Mouse (Mus musculus) CH12.LX (cell line): ENCODE results near the gene Abhd6. TPM values are rescaled to one million over a fixed set of nuclear protein-coding genes. Genes with fewer than 3 reads are reported as not detected.
A peak's percentile ranks its signal among the peaks of the same experiment; 100 is the strongest.

Source experiments
- DNase-seq: peaks from one replicate; pipeline ENCODE4 v3.0.0-alpha.2; 2013; ENCODE audit errors: extremely low read depth
- H3K27ac ChIP-seq: 2 replicates; pipeline ENCODE4 v1.5.1; 2012; ENCODE audit warnings: low read depth, mild to moderate bottlenecking, control low read depth, moderate library complexity; ENCODE audit not compliant: insufficient read depth
- H3K27me3 ChIP-seq: replicated peaks from 2 replicates; pipeline ENCODE3; 2012; ENCODE audit warnings: inconsistent platforms
- H3K36me3 ChIP-seq, 2 experiments: replicated peaks in 1 of 2; 2 replicates each; pipeline versions ENCODE3 to v1.6.1; 2012; ENCODE audit warnings: inconsistent platforms in 1 of 2, low read length in 1 of 2, mild to moderate bottlenecking in 1 of 2, mixed read lengths in 1 of 2, moderate library complexity in 1 of 2; ENCODE audit not compliant: control insufficient read depth in 1 of 2, insufficient read depth in 1 of 2
- H3K4me1 ChIP-seq, 2 experiments: 2 replicates each; pipeline ENCODE4 v1.6.1; 2012; ENCODE audit warnings: inconsistent platforms in 1 of 2, moderate library complexity in 1 of 2; ENCODE audit not compliant: insufficient read depth in 2 of 2, control insufficient read depth in 1 of 2
- H3K4me2 ChIP-seq: 2 replicates; pipeline ENCODE4 v1.6.1; 2012; ENCODE audit warnings: low read depth, mild to moderate bottlenecking, control low read depth; ENCODE audit not compliant: poor library complexity, insufficient read depth, severe bottlenecking
- H3K4me3 ChIP-seq, 3 experiments: fragments of 150-350 bp in 1 of 3; sonication (generic) in 1 of 3; replicated peaks in 1 of 3; 2 replicates each; pipeline versions ENCODE3 to v1.5.1; 2011 to 2012; ENCODE audit warnings: low read depth in 2 of 3, low read length in 2 of 3, mild to moderate bottlenecking in 2 of 3, moderate library complexity in 2 of 3, control low read depth in 1 of 3, improper control_type of control experiment in 1 of 3, inconsistent platforms in 1 of 3, mixed read lengths in 1 of 3; ENCODE audit not compliant: poor library complexity in 1 of 3
- H3K79me2 ChIP-seq: replicated peaks from 2 replicates; pipeline ENCODE4 v1.6.1; 2012; ENCODE audit warnings: mild to moderate bottlenecking, moderate library complexity; ENCODE audit not compliant: control insufficient read depth, poor library complexity, insufficient read depth, severe bottlenecking; ENCODE audit errors: extremely low read depth
- H3K9ac ChIP-seq: 2 replicates; pipeline ENCODE4 v1.6.1; 2012; ENCODE audit warnings: low read depth, mild to moderate bottlenecking, control low read depth, moderate library complexity; ENCODE audit not compliant: insufficient read depth
- H3K9me3 ChIP-seq: replicated peaks from 2 replicates; pipeline ENCODE3; 2012; ENCODE audit warnings: low read length, inconsistent platforms, mixed read lengths
- CHD1 ChIP-seq: IDR thresholded peaks from 2 replicates; pipeline ENCODE4 v1.6.1; 2012; ENCODE audit warnings: low read depth, low read length, improper control_type of control experiment, inconsistent platforms
- CTCF ChIP-seq, 2 experiments: IDR thresholded peaks in 1 of 2; conservative IDR thresholded peaks in 1 of 2; 2 replicates each; pipeline ENCODE4 v1.5.1; 2011 to 2012; ENCODE audit warnings: low read depth in 2 of 2, low read length in 2 of 2, improper control_type of control experiment in 1 of 2, inconsistent platforms in 1 of 2, mild to moderate bottlenecking in 1 of 2, moderate library complexity in 1 of 2
- E2F4 ChIP-seq: IDR thresholded peaks from 2 replicates; pipeline ENCODE4 v1.6.1; 2011; ENCODE audit warnings: low read depth, low read length, improper control_type of control experiment; ENCODE audit not compliant: insufficient replicate concordance
- EP300 ChIP-seq: IDR thresholded peaks from 2 replicates; pipeline ENCODE4 v1.6.1; 2011; ENCODE audit warnings: low read length, improper control_type of control experiment
- ETS1 ChIP-seq: conservative IDR thresholded peaks from 2 replicates; pipeline ENCODE4 v1.6.1; 2012; ENCODE audit warnings: low read depth, mild to moderate bottlenecking, inconsistent platforms, low read length, improper control_type of control experiment, moderate library complexity
- GABPA ChIP-seq: IDR thresholded peaks from 2 replicates; pipeline ENCODE4 v1.6.1; 2012; ENCODE audit warnings: low read depth, low read length, improper control_type of control experiment, inconsistent platforms; ENCODE audit not compliant: insufficient replicate concordance
- HCFC1 ChIP-seq: IDR thresholded peaks from 2 replicates; pipeline ENCODE4 v1.6.1; 2012; ENCODE audit warnings: low read depth, mild to moderate bottlenecking, inconsistent platforms, low read length, improper control_type of control experiment
- IRF4 ChIP-seq: IDR thresholded peaks from 2 replicates; pipeline ENCODE4 v1.6.1; 2014; ENCODE audit warnings: low read depth, mild to moderate bottlenecking, inconsistent platforms, low read length, improper control_type of control experiment
- JUND ChIP-seq: conservative IDR thresholded peaks from 2 replicates; pipeline ENCODE4 v1.6.1; 2011; ENCODE audit warnings: low read depth, low read length, improper control_type of control experiment
- KAT2A ChIP-seq: IDR thresholded peaks from 2 replicates; pipeline ENCODE4 v1.6.1; 2012; ENCODE audit warnings: low read length, improper control_type of control experiment, inconsistent platforms; ENCODE audit not compliant: insufficient replicate concordance
- MAFK ChIP-seq: IDR thresholded peaks from 2 replicates; pipeline ENCODE4 v1.6.1; 2011; ENCODE audit warnings: low read length, improper control_type of control experiment; ENCODE audit not compliant: insufficient replicate concordance
- MAX ChIP-seq: IDR thresholded peaks from 2 replicates; pipeline ENCODE4 v1.6.1; 2011; ENCODE audit warnings: low read length, improper control_type of control experiment
- MAZ ChIP-seq: IDR thresholded peaks from 2 replicates; pipeline ENCODE4 v1.6.1; 2012; ENCODE audit warnings: low read depth, mild to moderate bottlenecking, inconsistent platforms, low read length, improper control_type of control experiment, moderate library complexity
- MEF2A ChIP-seq: IDR thresholded peaks from 2 replicates; pipeline ENCODE4 v1.6.1; 2014; ENCODE audit warnings: low read depth, mild to moderate bottlenecking, inconsistent platforms, low read length, improper control_type of control experiment, borderline replicate concordance
- MXI1 ChIP-seq: IDR thresholded peaks from 2 replicates; pipeline ENCODE4 v1.6.1; 2011; ENCODE audit warnings: mild to moderate bottlenecking, low read depth, low read length, improper control_type of control experiment
- POLR2AphosphoS2 ChIP-seq: IDR thresholded peaks from 2 replicates; pipeline ENCODE4 v1.6.1; 2011; ENCODE audit warnings: low read depth, low read length, improper control_type of control experiment
- RAD21 ChIP-seq: IDR thresholded peaks from 2 replicates; pipeline ENCODE4 v1.6.1; 2011; ENCODE audit warnings: low read depth, mild to moderate bottlenecking, low read length, improper control_type of control experiment, moderate library complexity
- SIN3A ChIP-seq: IDR thresholded peaks from 2 replicates; pipeline ENCODE4 v1.6.1; 2012; ENCODE audit warnings: low read length, improper control_type of control experiment, inconsistent platforms
- TCF12 ChIP-seq: IDR thresholded peaks from 2 replicates; pipeline ENCODE4 v1.6.1; 2014; ENCODE audit warnings: low read depth, mild to moderate bottlenecking, inconsistent platforms, low read length, improper control_type of control experiment
- USF1 ChIP-seq: IDR thresholded peaks from 2 replicates; pipeline ENCODE4 v1.6.1; 2014; ENCODE audit warnings: low read depth, mild to moderate bottlenecking, inconsistent platforms, low read length, improper control_type of control experiment
- USF2 ChIP-seq: conservative IDR thresholded peaks from 2 replicates; pipeline ENCODE4 v1.6.1; 2011; ENCODE audit warnings: low read depth, low read length, improper control_type of control experiment
- ZKSCAN1 ChIP-seq: IDR thresholded peaks from 2 replicates; pipeline ENCODE4 v1.6.1; 2012; ENCODE audit warnings: low read depth, inconsistent platforms, low read length, improper control_type of control experiment, borderline replicate concordance
- ZMIZ1 ChIP-seq: IDR thresholded peaks from 2 replicates; pipeline ENCODE4 v1.6.1; 2012; ENCODE audit warnings: low read depth, mild to moderate bottlenecking, inconsistent platforms, low read length, improper control_type of control experiment
- ZNF384 ChIP-seq: IDR thresholded peaks from 2 replicates; pipeline ENCODE4 v1.6.1; 2012; ENCODE audit warnings: low read depth, low read length, improper control_type of control experiment, inconsistent platforms
- dilution Hi-C: fragments of 300-500 bp; cut with MboI; formaldehyde crosslinking; loops from 2 replicates; pipeline ENCODE4 v1.14.3; 2020; ENCODE audit warnings: low sequenced_read_pairs; ENCODE audit not compliant: extremely low pct_unique_long_range_greater_than_20kb, extremely low pct_ligation_motif_present
- in situ Hi-C: fragments of 300-500 bp; cut with MboI; formaldehyde crosslinking; loops from 3 replicates; pipeline ENCODE4 v1.14.3; 2019; ENCODE audit warnings: low sequenced_read_pairs, low pct_ligation_motif_present, low pct_unique_long_range_greater_than_20kb, mixed read lengths
- polyA plus RNA-seq: library from polyadenylated mRNA; unstranded; fragments of >175 nt; gene quantifications from 2 replicates; pipeline ENCODE4 v1.2.1, GENCODE M21; 2012; ENCODE audit warnings: low read depth; ENCODE audit not compliant: insufficient read length
- total RNA-seq, 2 experiments: library from RNA; depleted of rRNA; stranded (reverse); fragments of 300-350 nt in 1 of 2; fragments of >200 nt in 1 of 2; gene quantifications; 2 replicates each; pipeline ENCODE4 v1.2.3; 2012 to 2014

Gene Abhd6
- total and polyA plus RNA-seq, 3 experiments = 31.9 to 55.9 (median 36.0) TPM

DNA sequence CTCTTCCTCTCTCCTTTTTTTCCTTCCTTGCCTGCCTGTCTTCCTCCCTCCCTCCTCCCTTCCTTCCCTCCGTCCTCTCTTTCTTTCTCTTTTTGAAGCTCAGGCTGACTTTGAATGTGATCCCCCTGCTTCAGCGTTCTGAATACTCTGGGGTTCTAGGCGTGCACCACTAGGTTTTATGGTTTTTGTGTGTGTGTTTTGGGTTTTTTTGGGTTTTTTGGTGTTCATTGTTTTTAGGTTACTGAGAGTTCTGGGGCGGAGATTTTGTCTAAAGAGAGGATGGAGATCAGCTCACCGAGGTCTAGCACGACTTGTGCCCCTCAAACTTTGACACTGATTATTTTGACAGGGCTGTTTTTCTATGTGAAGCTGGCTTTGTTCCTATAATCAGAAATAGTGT is 9.2 kb downstream of the Abhd6 start:
- peak overlapping the region; percentile 27 for H3K9ac ChIP-seq
- TF ChIP-seq ZKSCAN1 = peak; percentile 68; the same call in 1 of the 2 replicates
- no peak for TF ChIP-seq SIN3A
- TF ChIP-seq CHD1 = no peak
- TF ChIP-seq KAT2A = no peak
- TF ChIP-seq MAZ = no peak
- H3K9me3 ChIP-seq = no peaks in the 10 kb centered on the region
- in situ Hi-C loops (no loop called here), dilution Hi-C loops (no loop called here)
- H3K79me2 ChIP-seq = peaks cover 8% of the 10 kb centered on the region
- H3K27ac ChIP-seq = no peak overlapping the region
- DNase-seq = no peak
- H3K27me3 ChIP-seq = no peaks in the 10 kb centered on the region
- peak overlapping the region; percentile 80 for H3K4me2 ChIP-seq
- H3K4me3 ChIP-seq = no peak overlapping the region
- peaks cover 0 to 31% of the 10 kb centered on the region in 2 experiments for H3K36me3 ChIP-seq
- peaks cover 24 to 54% of the 10 kb centered on the region in 2 experiments for H3K4me1 ChIP-seq

DNA sequence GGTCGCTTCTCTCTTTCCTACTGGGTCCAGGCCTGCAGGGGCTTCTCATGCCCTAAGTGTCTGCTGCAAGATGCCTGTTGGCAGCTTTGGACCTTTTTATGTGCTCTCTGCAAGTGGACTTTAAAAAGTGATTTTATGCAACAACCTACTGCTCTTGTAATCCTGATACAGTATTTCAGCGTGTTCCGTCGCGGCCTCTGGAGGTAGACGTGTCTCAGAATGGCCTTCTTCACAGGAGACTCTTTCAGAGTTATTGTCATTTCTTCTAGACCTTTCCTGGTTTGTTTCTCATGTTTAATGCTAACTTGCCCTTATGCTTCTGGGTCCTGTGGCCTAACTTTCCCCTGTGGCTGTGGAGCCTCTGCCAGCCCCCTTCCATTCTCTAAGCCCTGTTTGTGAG is 13.1 kb downstream of the Abhd6 start:
- Histone ChIP-seq H3K36me3 (peaks cover 3 to 29% of the 10 kb centered on the region in 2 experiments), H3K4me2 (no peak overlapping the region), H3K4me3 (no peak overlapping the region), H3K27me3 (no peaks in the 10 kb centered on the region), H3K4me1 (peaks cover 6 to 24% of the 10 kb centered on the region in 2 experiments), H3K9ac (no peak overlapping the region), H3K27ac (no peak overlapping the region), H3K9me3 (peaks cover 4% of the 10 kb centered on the region), H3K79me2 (peaks cover 8% of the 10 kb centered on the region; the same call in 1 of the 2 replicates)
- TF ChIP-seq MAZ = no peak
- no peak for TF ChIP-seq MAX
- no peak for TF ChIP-seq POLR2AphosphoS2
- no peak for TF ChIP-seq HCFC1
- TF ChIP-seq ZNF384 = no peak
- no peak for TF ChIP-seq CTCF (conservative IDR thresholded peaks at IDR 0.05 in 1 of 2, IDR thresholded peaks at IDR 0.05 in 1 of 2; ENCODE audit: low read depth in 2 of 2, low read length in 2 of 2)
- no peak for TF ChIP-seq MXI1
- DNase-seq = no peak
- dilution Hi-C loops (no loop called here), in situ Hi-C loops (no loop called here)

DNA sequence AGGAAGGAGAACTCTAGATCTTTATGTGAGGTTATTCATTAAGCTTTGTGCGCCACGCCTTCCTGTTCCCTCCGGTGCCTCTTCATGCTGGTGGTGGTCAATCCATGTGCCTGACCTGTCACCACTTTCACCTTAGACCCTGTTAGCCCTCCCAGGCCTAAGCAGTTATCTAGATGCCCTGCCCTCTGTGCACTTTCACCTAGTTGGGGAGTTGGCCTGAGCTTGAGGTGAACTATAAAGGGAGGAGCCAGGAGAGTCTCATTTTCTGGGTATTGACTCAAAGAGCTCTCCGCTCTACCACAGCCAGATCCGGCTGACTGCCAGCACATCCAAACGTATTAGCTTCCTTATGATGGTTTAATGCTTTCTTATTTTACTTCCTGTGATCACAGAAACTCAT is 13.6 kb downstream of the Abhd6 start:
- Histone ChIP-seq H3K27ac (no peak overlapping the region), H3K9me3 (peaks cover 4% of the 10 kb centered on the region), H3K4me1 (peaks cover 6 to 21% of the 10 kb centered on the region in 2 experiments), H3K4me3 (no peak overlapping the region), H3K36me3 (peaks cover 3 to 29% of the 10 kb centered on the region in 2 experiments), H3K4me2 (no peak overlapping the region), H3K9ac (no peak overlapping the region), H3K79me2 (peaks cover 4% of the 10 kb centered on the region; the same call in 1 of the 2 replicates), H3K27me3 (no peaks in the 10 kb centered on the region)
- TF ChIP-seq GABPA (no peak), IRF4 (no peak), CTCF (conservative IDR thresholded peaks at IDR 0.05 in 1 of 2, IDR thresholded peaks at IDR 0.05 in 1 of 2; ENCODE audit: low read depth in 2 of 2, low read length in 2 of 2) (no peak), ETS1 (no peak), E2F4 (no peak), RAD21 (no peak), TCF12 (no peak), EP300 (no peak), ZMIZ1 (no peak), SIN3A (no peak), MEF2A (no peak), JUND (no peak), MAFK (no peak), USF1 (no peak), MAZ (no peak), HCFC1 (no peak), USF2 (no peak)
- dilution Hi-C loops (no loop called here), in situ Hi-C loops (no loop called here)
- DNase-seq = no peak
